In the genomic region with DNA sequence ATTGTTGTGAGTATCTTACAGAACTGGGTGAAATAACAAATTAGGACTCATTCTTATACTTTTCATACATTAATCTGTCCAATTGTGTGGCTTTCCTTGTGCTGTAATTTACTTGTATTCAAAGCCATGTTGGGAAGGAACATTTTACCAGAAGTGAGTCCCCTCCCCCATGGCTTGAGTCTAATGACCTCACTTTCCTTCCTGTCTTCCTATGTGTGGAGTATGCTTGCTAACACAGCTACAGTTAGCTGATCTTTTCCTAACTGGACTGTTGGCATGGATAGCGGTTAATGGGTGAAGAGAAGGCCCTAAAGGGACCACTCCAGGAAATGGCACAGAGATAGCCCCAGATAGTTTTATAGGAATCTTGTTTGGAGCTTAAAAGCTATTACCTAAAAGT, we compare ENCODE assay signal across 14 mouse cellular contexts. TPM values are rescaled to one million over a fixed set of nuclear protein-coding genes. Genes with fewer than 3 reads are reported as not detected.
DNase-seq lines count a peak whose midpoint lies in the region; ATAC-seq and TF ChIP-seq lines count a peak whose summit lies in the region.
"Had no signal": no experiment of that assay in that cellular context is flagged by ENCODE, and none has a peak within 500 bp of the region (broad histone marks: within the 10 kb centered on the region; RNA-seq: fewer than 3 reads in every experiment).

No protein-coding gene starts in this region.

- TF ChIP-seq CTCF in thymus, adult 2 months (IDR thresholded peaks at IDR 0.05; ENCODE audit: borderline replicate concordance, control insufficient read depth, extremely low read depth, insufficient read depth, low read length, poor library complexity), result no peak

- H3K27me3 ChIP-seq in thymus, adult 2 months (ENCODE audit: control insufficient read depth, insufficient read depth, low read length), result no peaks in the 10 kb centered on the region
- no peaks in the 10 kb centered on the region for H3K27me3 ChIP-seq in stomach, embryonic 15.5 days (replicated peaks)
- H3K27me3 ChIP-seq: limb, embryonic 13.5 days; Patski had no signal

- H3K36me3 ChIP-seq in thymus, adult 2 months (ENCODE audit: control insufficient read depth, insufficient read depth, low read length), result 0 out of 2 replicates have a peak, but pooled peaks cover 4% of the 10 kb centered on the region
- H3K36me3 ChIP-seq in stomach, embryonic 15.5 days, result 0 out of 2 replicates have a peak, but pooled peaks cover 4% of the 10 kb centered on the region

- no peaks in the 10 kb centered on the region for H3K4me1 ChIP-seq in thymus, adult 2 months (replicated peaks; ENCODE audit: control insufficient read depth, insufficient read depth, low read length)
- 0 out of 2 replicates have a peak, but pooled peaks cover 2% of the 10 kb centered on the region for H3K4me1 ChIP-seq in stomach, embryonic 15.5 days
- H3K4me1 ChIP-seq: forebrain, embryonic 10.5 days; limb, embryonic 13.5 days had no signal

- H3K27ac ChIP-seq in thymus, adult 2 months (ENCODE audit: control insufficient read depth, insufficient read depth, low read length), result no peak overlapping the region
- 0 out of 2 replicates have a peak overlapping the region, but pooled peaks have one; percentile 3 for H3K27ac ChIP-seq in stomach, embryonic 15.5 days
- H3K27ac ChIP-seq: forebrain, embryonic 10.5 days; limb, embryonic 13.5 days had no signal

- TF ChIP-seq POLR2A in thymus, adult 2 months (IDR thresholded peaks at IDR 0.05; ENCODE audit: control insufficient read depth, extremely low read depth, insufficient read depth, low read length, poor library complexity), result no peak

- 72% methylated on average over 1 of the region's 1 CpGs for WGBS in thymus, adult 2 months
- 74% methylated on average over 1 of the region's 1 CpGs for WGBS in stomach, embryonic 15.5 days

- H3K9ac ChIP-seq in stomach, embryonic 15.5 days, result no peak overlapping the region
- H3K9ac ChIP-seq: limb, embryonic 13.5 days had no signal

- ATAC-seq in stomach, embryonic 15.5 days (ENCODE audit: insufficient read depth, low FRiP score, low read depth), result no peak
- ATAC-seq: Patski had no signal

- no peak overlapping the region for H3K4me2 ChIP-seq in stomach, embryonic 15.5 days
- H3K4me2 ChIP-seq: limb, embryonic 13.5 days had no signal

- H3K9me3 ChIP-seq in stomach, embryonic 15.5 days, result no peaks in the 10 kb centered on the region
- H3K9me3 ChIP-seq: forebrain, embryonic 10.5 days; limb, embryonic 13.5 days had no signal

- DNase-seq in embryo, embryonic 11 days, result peak; percentile 15
- DNase-seq in embryo, embryonic 9.5 days (ENCODE audit: extremely low spot score), result no peak
- peak; percentile 10 for DNase-seq in thymus, adult 2 months
- no peak for DNase-seq in thymus, postnatal 36 days
- DNase-seq in heart, postnatal 4 days, result peak; percentile 36
- DNase-seq in gastrocnemius, postnatal 25 days, result no peak
- no peak for DNase-seq in layer of hippocampus, adult 8-10 months (ENCODE audit: low spot score in 2 of 2)
- DNase-seq: B cell, adult 2 months; gastrocnemius, postnatal 36 days; midbrain, embryonic 14.5 days had no signal

- H3K4me3 ChIP-seq in thymus, adult 2 months (ENCODE audit: control insufficient read depth, insufficient read depth, low read length), result no peak overlapping the region
- H3K4me3 ChIP-seq in stomach, embryonic 15.5 days (replicated peaks), result no peak overlapping the region
- H3K4me3 ChIP-seq: forebrain, embryonic 10.5 days; limb, embryonic 13.5 days had no signal

RNA-seq across cellular contexts. Expression of gene Map3k3, which starts 13.8 kb away (rescaled TPM):
- 45.6 and 46.0 TPM in 2 replicates for polyA plus RNA-seq in thymus, adult 2 months (2012; rRNA removed)
- 10 to 100 TPM; 55.6 to 55.8 TPM for total RNA-seq in heart, postnatal 4 days (2021)
- polyA plus RNA-seq in stomach, embryonic 15.5 days (2015; fragmentation: Nextera tagmentation; extraction: Ambion mirVana), result 18.0 and 19.5 TPM in 2 replicates
- total RNA-seq in gastrocnemius, postnatal 25 days (2021), result 10 to 100 TPM; 18.5 to 20.8 TPM
- total RNA-seq in layer of hippocampus, adult 8-10 months (2022), result 10 to 100 TPM; 30.2 to 37.4 (median 35.1) TPM

RNA-seq across cellular contexts. Expression of gene Taco1, which starts 32.4 kb away (rescaled TPM):
- polyA plus RNA-seq in thymus, adult 2 months (2012; rRNA removed), result 14.9 and 18.4 TPM in 2 replicates
- total RNA-seq in heart, postnatal 4 days (2021), result 10 to 100 TPM; 41.1 to 41.5 TPM
- 9.8 and 11.5 TPM in 2 replicates for polyA plus RNA-seq in stomach, embryonic 15.5 days (2015; fragmentation: Nextera tagmentation; extraction: Ambion mirVana)
- total RNA-seq in gastrocnemius, postnatal 25 days (2021), result 10 to 100 TPM; 42.1 to 44.3 TPM
- total RNA-seq in layer of hippocampus, adult 8-10 months (2022), result 10 to 100 TPM; 15.5 to 23.3 (median 18.7) TPM

Comparison
In these comparisons a context has a peak if more than half of its experiments do, and no peak if none do; other contexts are left out.
1. DNase-seq: peak in embryo, embryonic 11 days (single experiment), thymus, adult 2 months (single experiment) and heart, postnatal 4 days (single experiment); none in embryo, embryonic 9.5 days (single experiment), thymus, postnatal 36 days (0 of 2), gastrocnemius, postnatal 25 days (single experiment) and layer of hippocampus, adult 8-10 months (0 of 2).